Mouse (Mus musculus) liver, embryonic 12.5 days (tissue): ENCODE data around the gene Ptch1. TPM values are rescaled to one million over a fixed set of nuclear protein-coding genes. Genes with fewer than 3 reads are reported as not detected.

Experiments used
- polyA plus RNA-seq: library from polyadenylated mRNA; unstranded; fragments of >200 nt; fragmentation: Nextera tagmentation; extraction: Ambion mirVana; gene quantifications from 2 replicates; pipeline ENCODE4 v1.2.1, GENCODE M21; 2016

The Ptch1 gene
- polyA plus RNA-seq, 1 experiment from 2014 or later: 7.0 TPM

Other genes starting within 250 kb of the Ptch1 start
- 13.5 TPM in 2 replicates for gene Fancc, start 76.3 kb downstream of the Ptch1 start, polyA plus RNA-seq
- 13.9 and 15.0 TPM in 2 replicates for gene Ercc6l2, start 241.6 kb upstream of the Ptch1 start, polyA plus RNA-seq